Mouse (Mus musculus) stomach, embryonic 15.5 days (tissue): Measurements from ENCODE around the gene Rnf169. TPM values are rescaled to one million over a fixed set of nuclear protein-coding genes. Genes with fewer than 3 reads are reported as not detected.

Experiments
- ATAC-seq: fragments of 200-750 bp; cut with Nextera tagmentation; 2 replicates; pipeline ENCODE4 v1.8.0; 2017; ENCODE audit warnings: low read depth, moderate number of reproducible peaks, moderate TSS enrichment; ENCODE audit not compliant: insufficient read depth, low FRiP score
- H3K27ac ChIP-seq: fragments of 300-500 bp; sonication (generic); 2 replicates; pipeline ENCODE4 v1.5.1; 2015; ENCODE audit warnings: mild to moderate bottlenecking, inconsistent platforms
- H3K27me3 ChIP-seq: fragments of 300-500 bp; sonication (generic); replicated peaks from 2 replicates; pipeline ENCODE4 v1.6.1; 2015; ENCODE audit warnings: inconsistent platforms
- H3K36me3 ChIP-seq: fragments of 300-500 bp; sonication (generic); 2 replicates; pipeline ENCODE4 v1.6.1; 2015; ENCODE audit warnings: inconsistent platforms
- H3K4me1 ChIP-seq: fragments of 300-500 bp; sonication (generic); 2 replicates; pipeline ENCODE4 v1.6.1; 2015; ENCODE audit warnings: inconsistent platforms
- H3K4me2 ChIP-seq: fragments of 300-500 bp; sonication (generic); 2 replicates; pipeline ENCODE4 v1.6.1; 2015; ENCODE audit warnings: mild to moderate bottlenecking, inconsistent platforms
- H3K4me3 ChIP-seq: fragments of 300-500 bp; sonication (generic); replicated peaks from 2 replicates; pipeline ENCODE4 v1.5.1; 2015; ENCODE audit warnings: inconsistent platforms
- H3K9ac ChIP-seq: fragments of 300-500 bp; sonication (generic); 2 replicates; pipeline ENCODE4 v1.6.1; 2015; ENCODE audit warnings: inconsistent platforms
- H3K9me3 ChIP-seq: fragments of 300-500 bp; sonication (generic); 2 replicates; pipeline ENCODE4 v1.6.1; 2016; ENCODE audit warnings: inconsistent platforms
- WGBS: fragments of 180-500 bp; shearing (Covaris S2); methylation state at CpG from one replicate; pipeline ENCODE4 v1.1.7; 2015; 5-methylcytosine and 5-hydroxymethylcytosine counted together
- polyA plus RNA-seq: library from polyadenylated mRNA; unstranded; fragments of >200 nt; fragmentation: Nextera tagmentation; extraction: Ambion mirVana; gene quantifications from 2 replicates; pipeline ENCODE4 v1.2.1, GENCODE M21; 2015

The Rnf169 gene
- polyA plus RNA-seq, 1 experiment from 2014 or later = 4.8 TPM

DNA sequence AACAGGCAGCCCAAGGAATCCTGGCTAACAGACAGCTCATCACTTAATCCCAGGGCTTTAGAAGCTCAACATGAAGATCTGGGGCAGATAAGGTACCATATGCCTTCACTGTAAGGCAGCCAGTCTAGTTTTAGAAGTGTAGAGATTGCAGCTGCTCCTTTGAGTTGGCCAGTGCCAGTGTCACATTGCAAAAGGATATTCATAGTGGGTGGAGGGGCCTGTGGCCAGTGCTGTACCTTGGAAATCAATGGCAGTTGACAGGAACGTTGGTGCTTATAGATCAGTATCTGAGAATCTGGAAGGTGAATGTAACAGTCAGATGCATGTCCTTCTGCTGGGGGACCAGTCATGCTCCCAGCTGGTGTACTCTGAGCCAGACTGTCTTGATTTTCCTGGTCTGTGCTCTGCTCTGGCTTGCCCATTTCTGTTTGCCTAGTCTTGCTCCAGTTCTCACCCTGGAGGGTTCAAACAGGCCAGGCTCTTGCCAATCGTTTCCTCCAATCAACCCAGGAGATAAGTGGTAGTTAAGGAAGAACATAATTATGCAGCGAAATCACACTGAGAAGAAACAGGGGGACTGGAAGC lies 75.7 kb downstream of the Rnf169 start:
- Histone ChIP-seq H3K9me3 (no peaks in the 10 kb centered on the region), H3K4me2 (no peak overlapping the region), H3K27ac (no peak overlapping the region), H3K36me3 (no peaks in the 10 kb centered on the region), H3K27me3 (no peaks in the 10 kb centered on the region), H3K9ac (no peak overlapping the region), H3K4me3 (no peak overlapping the region), H3K4me1 (no peaks in the 10 kb centered on the region)
- 42% methylated on average over 3 of the region's 3 CpGs for WGBS
- no peak for ATAC-seq

DNA sequence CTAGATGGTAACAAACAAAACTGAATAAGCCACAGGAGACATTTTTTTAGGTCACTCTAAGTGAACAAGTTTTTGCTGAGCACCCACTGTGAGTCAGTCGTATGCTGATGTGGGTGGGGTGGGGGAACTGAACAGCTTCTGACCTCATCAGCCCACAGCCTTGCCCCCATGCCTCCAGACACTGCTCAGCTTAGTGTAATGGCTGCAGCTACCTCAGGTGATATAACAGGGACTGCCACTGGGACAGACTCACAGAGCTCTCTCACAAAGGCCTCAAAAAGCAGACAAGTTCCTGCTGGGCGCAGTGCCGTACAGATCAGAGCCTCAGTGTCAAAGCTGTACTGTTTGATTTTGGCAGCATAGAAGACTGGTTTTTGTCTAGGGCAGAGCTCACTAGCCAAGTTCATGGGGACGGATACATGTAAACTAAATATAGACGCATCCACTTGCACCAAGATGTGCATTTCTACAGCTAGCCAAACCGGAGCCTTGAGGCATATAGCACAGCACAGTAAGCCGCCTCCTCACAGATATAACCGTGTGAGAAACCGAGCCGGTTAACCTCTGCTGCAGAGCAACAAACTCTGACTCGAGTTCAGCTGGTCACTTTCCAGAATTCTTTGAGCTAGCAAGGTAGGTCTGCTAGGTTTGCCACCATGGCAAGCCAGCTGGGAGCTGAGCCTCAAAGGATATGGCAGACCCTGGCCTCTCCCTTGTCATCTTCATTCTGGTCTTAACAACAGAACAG lies 77.2 kb downstream of the Rnf169 start:
- Histone ChIP-seq H3K27me3 (no peaks in the 10 kb centered on the region), H3K4me1 (no peaks in the 10 kb centered on the region), H3K4me2 (no peak overlapping the region), H3K27ac (no peak overlapping the region), H3K4me3 (no peak overlapping the region), H3K9me3 (no peaks in the 10 kb centered on the region), H3K9ac (no peak overlapping the region), H3K36me3 (no peaks in the 10 kb centered on the region)
- WGBS = 77% methylated on average over 11 of the region's 11 CpGs
- ATAC-seq = no peak

DNA sequence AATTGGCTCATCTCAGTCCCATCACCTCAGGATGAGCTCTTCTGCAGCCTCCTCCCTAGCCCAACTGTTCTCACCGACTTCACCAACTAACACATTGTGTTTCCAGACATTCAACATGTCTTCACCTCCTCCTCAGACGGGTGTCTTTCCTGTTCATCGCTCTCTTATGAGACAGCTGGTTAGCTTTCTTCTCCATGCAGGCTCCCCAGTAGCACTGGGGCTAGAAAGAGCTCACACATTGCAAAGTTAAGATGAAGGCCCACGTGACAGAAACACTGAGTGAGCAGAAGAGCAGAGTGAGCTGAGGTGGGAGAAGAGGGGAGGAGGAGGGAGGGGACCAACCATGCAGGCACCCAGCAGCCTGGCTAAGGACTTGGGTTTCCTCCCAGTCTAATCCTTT lies 78.0 kb downstream of the Rnf169 start:
- ATAC-seq = no peak
- H3K4me2 ChIP-seq = no peak overlapping the region
- H3K4me1 ChIP-seq = no peaks in the 10 kb centered on the region
- no peaks in the 10 kb centered on the region for H3K36me3 ChIP-seq
- H3K27me3 ChIP-seq = no peaks in the 10 kb centered on the region
- H3K9me3 ChIP-seq = no peaks in the 10 kb centered on the region
- H3K4me3 ChIP-seq = no peak overlapping the region
- no peak overlapping the region for H3K27ac ChIP-seq
- no peak overlapping the region for H3K9ac ChIP-seq
- WGBS = 61% methylated on average over 4 of the region's 4 CpGs

DNA sequence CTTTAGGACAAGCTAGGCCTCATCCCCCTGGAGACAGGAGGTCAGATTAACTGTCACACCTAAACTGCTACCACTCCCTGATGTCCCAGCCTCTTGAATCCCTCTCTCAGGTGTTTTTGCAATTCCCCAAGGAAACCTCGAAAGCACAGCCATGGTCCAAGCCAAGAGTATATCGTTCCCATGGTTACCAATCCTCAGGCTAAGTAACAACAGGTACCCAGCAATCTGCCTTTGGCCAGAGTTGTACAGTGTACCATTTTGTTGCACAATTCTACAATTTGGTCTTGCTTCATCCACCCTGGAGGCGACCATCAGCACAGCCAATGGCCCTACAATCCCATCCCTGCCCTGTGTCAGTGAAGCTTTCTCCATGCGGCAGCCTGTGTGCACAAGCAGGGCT lies 83.3 kb downstream of the Rnf169 start:
- H3K9me3 ChIP-seq = no peaks in the 10 kb centered on the region
- H3K27ac ChIP-seq = no peak overlapping the region
- H3K27me3 ChIP-seq = no peaks in the 10 kb centered on the region
- ATAC-seq = no peak
- no peaks in the 10 kb centered on the region for H3K4me1 ChIP-seq
- no peak overlapping the region for H3K4me3 ChIP-seq
- H3K4me2 ChIP-seq = no peak overlapping the region
- H3K9ac ChIP-seq = no peak overlapping the region
- 74% methylated on average over 4 of the region's 4 CpGs for WGBS
- H3K36me3 ChIP-seq = no peaks in the 10 kb centered on the region

DNA sequence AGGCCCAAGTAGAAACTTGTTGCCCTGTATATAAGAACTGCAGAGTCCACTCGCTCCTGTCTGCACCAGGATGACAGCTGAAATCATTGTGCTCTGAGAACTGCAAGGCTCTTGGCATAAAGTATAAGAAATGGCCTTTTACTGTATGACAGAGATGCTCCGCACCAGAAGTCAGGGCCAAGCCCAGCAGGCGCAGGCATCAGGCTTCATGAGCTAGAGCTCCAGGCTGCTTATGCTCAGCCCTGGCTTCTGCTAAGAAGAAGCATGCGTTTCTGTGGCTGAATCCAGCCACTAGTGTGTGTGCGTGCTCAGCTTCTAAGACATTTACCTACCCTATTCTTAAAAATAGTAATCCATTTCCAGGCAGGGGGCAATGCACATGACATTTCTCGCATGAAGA lies 85.8 kb downstream of the Rnf169 start:
- Histone ChIP-seq H3K4me3 (no peak overlapping the region), H3K27me3 (no peaks in the 10 kb centered on the region), H3K4me1 (no peaks in the 10 kb centered on the region), H3K9ac (no peak overlapping the region), H3K27ac (no peak overlapping the region), H3K4me2 (no peak overlapping the region), H3K36me3 (no peaks in the 10 kb centered on the region), H3K9me3 (no peaks in the 10 kb centered on the region)
- ATAC-seq = no peak
- 88% methylated on average over 6 of the region's 6 CpGs for WGBS

DNA sequence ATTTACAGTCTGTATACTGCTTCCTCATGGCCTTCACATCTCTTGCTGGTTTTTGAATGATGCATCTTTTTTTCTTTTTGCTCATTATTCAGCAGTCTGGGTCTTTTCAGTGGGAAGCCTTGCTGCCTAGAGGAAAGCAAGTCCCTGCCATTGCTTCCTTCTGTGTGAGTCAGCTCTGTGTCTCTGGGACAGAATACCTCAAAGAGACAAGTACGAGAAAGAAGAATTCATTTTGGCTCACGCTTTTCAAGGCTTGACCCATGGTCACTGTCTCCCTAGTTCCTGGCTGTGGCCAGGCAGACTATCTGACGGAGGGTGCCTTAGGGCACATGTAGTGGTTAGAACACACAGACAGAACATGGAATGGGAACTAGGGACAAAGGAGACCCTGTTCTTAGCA lies 86.3 kb downstream of the Rnf169 start:
- Histone ChIP-seq H3K9me3 (no peaks in the 10 kb centered on the region), H3K36me3 (no peaks in the 10 kb centered on the region), H3K4me3 (no peak overlapping the region), H3K9ac (no peak overlapping the region), H3K27ac (no peak overlapping the region), H3K27me3 (no peaks in the 10 kb centered on the region), H3K4me2 (no peak overlapping the region), H3K4me1 (no peaks in the 10 kb centered on the region)
- no peak for ATAC-seq
- WGBS = 80% methylated on average over 3 of the region's 3 CpGs

DNA sequence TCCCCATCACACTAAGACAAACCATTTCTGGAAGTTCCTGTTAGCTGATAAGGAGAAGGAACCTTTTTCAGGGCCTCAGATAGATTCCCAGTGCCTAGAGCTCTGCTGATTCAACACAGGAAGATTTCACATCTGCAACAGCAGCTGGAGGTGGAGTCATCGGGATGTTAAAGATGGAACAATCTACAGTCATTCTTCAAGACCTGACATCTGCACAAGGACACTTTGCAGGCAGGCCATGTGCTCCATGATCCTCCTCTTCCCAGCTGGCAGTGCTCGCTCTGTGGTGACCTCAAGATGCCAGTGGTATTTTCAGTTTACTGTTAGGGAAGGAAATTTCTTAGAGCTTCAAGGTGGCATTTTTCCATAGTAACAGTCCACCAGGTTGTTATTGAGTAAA lies 87.9 kb downstream of the Rnf169 start:
- H3K27ac ChIP-seq = no peak overlapping the region
- H3K4me1 ChIP-seq = no peaks in the 10 kb centered on the region
- H3K4me3 ChIP-seq = no peak overlapping the region
- H3K9ac ChIP-seq = no peak overlapping the region
- no peak overlapping the region for H3K4me2 ChIP-seq
- WGBS = 63% methylated on average over 2 of the region's 2 CpGs
- no peaks in the 10 kb centered on the region for H3K36me3 ChIP-seq
- H3K9me3 ChIP-seq = no peaks in the 10 kb centered on the region
- H3K27me3 ChIP-seq = no peaks in the 10 kb centered on the region
- ATAC-seq = no peak

DNA sequence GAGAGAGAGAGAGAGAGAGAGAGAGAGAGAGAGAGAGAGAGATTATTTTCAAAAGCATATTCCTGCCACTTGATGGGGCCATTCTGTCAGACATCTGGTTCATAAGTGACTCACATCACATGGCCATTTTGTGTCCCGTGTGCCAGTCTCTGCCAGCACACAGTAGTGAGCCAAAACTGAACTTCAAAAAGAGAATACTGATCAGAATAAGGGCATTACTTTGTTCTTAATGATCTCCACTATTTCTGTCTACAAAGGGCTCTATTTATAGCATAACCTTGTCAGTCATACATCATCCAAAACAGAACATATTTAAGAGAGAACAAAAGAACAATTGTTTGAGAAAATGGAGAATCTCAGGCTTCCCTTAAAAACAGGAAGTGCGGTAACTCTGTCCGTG lies 88.8 kb downstream of the Rnf169 start:
- no peak overlapping the region for H3K27ac ChIP-seq
- H3K9me3 ChIP-seq = no peaks in the 10 kb centered on the region
- H3K27me3 ChIP-seq = no peaks in the 10 kb centered on the region
- H3K9ac ChIP-seq = no peak overlapping the region
- H3K4me1 ChIP-seq = no peaks in the 10 kb centered on the region
- no peak overlapping the region for H3K4me3 ChIP-seq
- no peak for ATAC-seq
- WGBS = 57% methylated on average over 3 of the region's 3 CpGs
- no peaks in the 10 kb centered on the region for H3K36me3 ChIP-seq
- no peak overlapping the region for H3K4me2 ChIP-seq

DNA sequence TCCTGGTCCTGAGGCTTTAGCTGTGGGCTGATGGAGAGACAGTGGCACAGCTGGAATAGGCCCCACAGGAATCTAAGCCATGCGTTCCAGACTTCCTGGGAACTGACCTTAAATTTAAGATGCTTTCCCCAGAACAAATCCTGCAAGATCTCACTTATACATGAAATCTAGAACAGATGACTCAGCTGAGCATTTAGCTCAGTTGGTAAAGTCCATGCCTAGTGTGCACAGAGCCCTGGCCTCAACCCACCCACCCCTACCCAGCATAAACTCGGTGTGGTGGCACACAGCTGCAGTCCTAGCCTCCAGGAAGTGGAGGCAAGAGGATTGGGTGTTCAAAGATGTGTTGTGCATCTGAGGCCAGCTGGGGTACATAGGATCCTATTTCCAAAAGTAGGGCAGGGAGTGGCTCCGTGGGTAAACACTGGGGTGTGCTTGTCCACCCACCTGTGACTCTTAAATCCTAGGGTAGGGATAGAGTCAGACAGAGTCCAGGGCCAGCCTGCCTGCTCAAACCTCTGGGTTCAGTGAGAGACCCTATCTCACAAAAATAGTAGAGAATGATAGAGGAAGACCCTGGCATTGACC lies 90.0 kb downstream of the Rnf169 start:
- ATAC-seq = no peak
- Histone ChIP-seq H3K4me3 (no peak overlapping the region), H3K9me3 (no peaks in the 10 kb centered on the region), H3K4me1 (no peaks in the 10 kb centered on the region), H3K36me3 (no peaks in the 10 kb centered on the region), H3K9ac (no peak overlapping the region), H3K4me2 (no peak overlapping the region), H3K27me3 (no peaks in the 10 kb centered on the region), H3K27ac (no peak overlapping the region)
- 69% methylated on average over 3 of the region's 3 CpGs for WGBS

DNA sequence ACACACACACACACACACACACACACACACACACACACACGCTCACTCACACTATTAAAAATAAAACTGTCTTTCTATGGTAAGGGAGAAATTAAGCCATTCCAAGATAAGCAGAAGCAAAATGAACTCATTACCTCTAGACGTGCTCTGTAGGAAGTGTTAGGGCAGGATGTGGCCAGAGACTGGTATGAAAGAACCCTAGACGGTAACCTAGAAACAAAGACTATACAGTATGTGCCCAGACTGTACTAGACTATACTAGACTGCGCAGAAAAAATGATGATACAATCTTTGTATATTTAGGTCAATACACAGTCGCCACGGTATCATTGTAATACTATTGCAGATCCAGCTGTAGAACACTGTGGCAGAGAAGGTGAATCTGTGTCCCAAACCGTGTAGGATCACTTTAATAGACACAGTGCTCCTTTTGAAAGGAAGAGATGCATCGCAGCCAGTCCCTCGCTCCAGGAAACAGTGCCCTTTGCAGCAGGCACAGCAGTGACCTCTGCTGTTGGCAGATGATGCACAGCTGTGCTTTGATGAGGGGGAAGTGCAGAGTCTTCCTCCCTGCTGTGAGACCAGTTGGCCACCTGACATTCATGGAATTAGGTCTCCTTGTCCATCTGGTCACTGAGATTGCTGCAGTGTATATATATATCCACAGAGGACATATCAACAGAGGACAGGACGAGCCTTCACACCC lies 90.9 kb downstream of the Rnf169 start:
- Histone ChIP-seq H3K4me3 (no peak overlapping the region), H3K9me3 (no peaks in the 10 kb centered on the region), H3K36me3 (no peaks in the 10 kb centered on the region), H3K4me1 (no peaks in the 10 kb centered on the region), H3K9ac (no peak overlapping the region), H3K27me3 (no peaks in the 10 kb centered on the region), H3K4me2 (no peak overlapping the region), H3K27ac (no peak overlapping the region)
- WGBS = 44% methylated on average over 10 of the region's 10 CpGs
- no peak for ATAC-seq

DNA sequence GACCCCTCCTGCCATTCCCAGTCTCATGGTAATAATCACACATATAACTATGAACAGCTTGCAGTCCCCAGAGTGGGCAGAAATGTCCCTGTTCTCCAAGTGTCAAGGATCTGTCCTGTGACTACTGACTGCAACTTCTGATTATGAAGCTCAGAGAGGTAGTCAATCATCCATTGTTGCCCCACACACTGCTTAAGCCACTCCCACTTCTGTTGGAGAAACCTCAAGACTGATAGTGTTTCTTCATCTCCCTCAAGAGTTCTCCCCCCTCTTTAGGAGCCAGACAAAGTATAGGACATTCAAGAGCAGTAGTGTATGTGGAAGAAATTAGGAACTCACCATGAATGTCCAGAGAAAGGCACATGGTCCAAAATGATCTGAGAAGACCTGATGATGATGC lies 92.5 kb downstream of the Rnf169 start:
- no peak overlapping the region for H3K27ac ChIP-seq
- no peaks in the 10 kb centered on the region for H3K36me3 ChIP-seq
- H3K4me2 ChIP-seq = no peak overlapping the region
- no peaks in the 10 kb centered on the region for H3K27me3 ChIP-seq
- no peak overlapping the region for H3K4me3 ChIP-seq
- ATAC-seq = no peak
- H3K9ac ChIP-seq = no peak overlapping the region
- H3K9me3 ChIP-seq = no peaks in the 10 kb centered on the region
- H3K4me1 ChIP-seq = no peaks in the 10 kb centered on the region

DNA sequence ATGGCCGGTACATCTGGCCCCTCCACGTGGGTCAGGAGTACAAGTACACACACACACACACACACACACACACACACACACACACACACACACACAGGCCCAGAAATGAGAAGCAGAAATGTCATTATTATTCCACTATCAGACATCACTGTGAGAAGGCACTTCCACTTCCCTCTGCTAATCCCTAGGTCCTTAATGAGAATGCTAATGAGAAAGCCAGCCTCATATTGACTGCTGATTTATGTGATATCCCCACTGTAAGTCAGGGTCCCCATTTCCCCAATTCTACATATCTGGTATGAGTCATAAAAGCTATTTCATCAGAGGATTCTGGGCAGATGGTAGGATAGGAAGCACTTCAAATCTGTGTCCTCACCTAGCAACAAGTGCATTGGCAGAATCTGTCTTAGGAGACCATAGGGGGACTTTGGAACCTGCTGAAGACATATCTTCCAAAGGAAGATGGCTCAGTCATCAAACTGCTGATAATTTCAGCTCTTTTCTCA lies 93.0 kb downstream of the Rnf169 start:
- H3K9ac ChIP-seq = no peak overlapping the region
- no peak overlapping the region for H3K4me3 ChIP-seq
- H3K9me3 ChIP-seq = no peaks in the 10 kb centered on the region
- H3K4me2 ChIP-seq = no peak overlapping the region
- H3K27ac ChIP-seq = no peak overlapping the region
- 76% methylated on average over 2 of the region's 2 CpGs for WGBS
- no peak for ATAC-seq
- no peaks in the 10 kb centered on the region for H3K27me3 ChIP-seq
- no peaks in the 10 kb centered on the region for H3K36me3 ChIP-seq
- H3K4me1 ChIP-seq = no peaks in the 10 kb centered on the region
